Mouse (Mus musculus) frontal cortex, postnatal 36 days (tissue): ENCODE results near the gene Fam13a.

ENCODE experiments used
- DNase-seq, 2 experiments: peaks; one replicate each; pipeline ENCODE4 v3.0.0; 2022; ENCODE audit warnings: low spot score in 2 of 2

Fam13a gene

DNA sequence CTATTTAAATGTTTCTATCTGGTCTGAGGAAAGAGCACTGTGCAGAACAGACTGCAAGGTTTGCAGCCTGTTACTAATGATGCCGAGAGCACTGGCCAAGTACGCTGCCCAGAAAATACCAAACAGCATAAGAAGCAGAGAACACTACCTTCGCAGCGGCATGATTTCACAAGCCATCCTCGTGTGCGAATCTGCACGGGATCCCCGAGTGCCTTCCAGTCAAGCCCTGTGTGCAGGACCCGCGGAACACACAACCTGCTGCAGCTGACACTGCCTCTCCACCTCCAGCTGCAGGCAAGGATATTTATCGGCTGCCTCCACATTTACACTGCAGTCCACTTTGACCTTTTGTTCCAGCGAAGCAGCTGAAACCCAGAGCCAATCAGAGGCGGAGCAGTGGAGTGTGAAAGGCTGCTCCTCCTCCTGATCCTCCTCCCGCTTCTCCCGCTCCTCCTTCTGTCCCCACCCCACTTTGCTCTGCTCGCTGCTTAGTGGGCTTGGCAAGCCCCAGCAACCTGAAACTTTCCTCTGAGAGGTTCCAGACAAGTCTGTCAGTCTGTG lies at the start of gene Fam13a:
TSS of gene Fam13a (minus strand) at position 386 of the 561 bp plus-strand sequence.
- peak; percentile 81 to 84 for DNase-seq

DNA sequence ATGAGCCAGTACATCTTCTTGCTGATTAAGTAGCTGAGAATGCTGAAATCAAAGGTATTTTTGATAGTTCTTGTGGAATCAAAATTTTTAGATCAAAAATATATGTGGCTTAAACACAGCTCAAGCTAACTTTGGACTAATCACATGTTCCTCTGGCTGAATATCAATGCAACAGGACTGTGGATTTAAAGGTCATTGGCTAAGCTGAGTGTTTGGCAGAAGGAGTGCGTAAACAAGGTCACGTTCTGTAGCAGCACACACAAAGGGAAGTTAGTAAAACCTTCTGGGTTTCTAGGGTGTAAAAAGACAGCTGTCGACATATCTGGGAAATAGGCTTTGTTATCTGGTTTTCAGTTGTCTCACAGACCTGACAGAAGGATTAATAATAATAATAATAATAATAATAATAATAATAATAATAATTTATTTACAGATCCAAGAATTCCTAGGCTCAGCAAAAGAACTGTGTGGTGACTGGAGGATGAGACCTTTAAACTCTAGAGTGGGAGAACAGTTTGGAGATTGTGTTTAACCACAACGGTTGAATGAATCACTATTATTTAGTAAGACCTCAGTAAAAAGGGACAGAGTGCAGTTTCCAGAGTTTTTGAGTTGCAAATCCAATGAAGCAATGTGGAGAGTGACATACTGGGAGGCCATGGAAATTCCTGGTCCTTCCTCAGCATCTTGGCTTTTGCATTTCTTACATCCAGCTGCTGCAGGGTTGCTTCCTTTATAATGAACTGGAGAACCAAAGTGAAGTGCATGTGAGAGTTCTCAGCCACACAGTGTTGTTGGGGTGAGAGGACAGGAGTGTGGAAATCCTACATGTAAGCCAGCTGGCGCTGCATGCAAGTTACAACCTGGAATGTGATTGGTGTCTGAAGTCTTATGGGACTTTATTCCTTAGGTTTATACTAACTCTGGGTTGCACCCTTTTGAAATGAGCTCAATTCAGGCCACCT lies 48.0 kb upstream of the Fam13a start:
- DNase-seq, result no peak

DNA sequence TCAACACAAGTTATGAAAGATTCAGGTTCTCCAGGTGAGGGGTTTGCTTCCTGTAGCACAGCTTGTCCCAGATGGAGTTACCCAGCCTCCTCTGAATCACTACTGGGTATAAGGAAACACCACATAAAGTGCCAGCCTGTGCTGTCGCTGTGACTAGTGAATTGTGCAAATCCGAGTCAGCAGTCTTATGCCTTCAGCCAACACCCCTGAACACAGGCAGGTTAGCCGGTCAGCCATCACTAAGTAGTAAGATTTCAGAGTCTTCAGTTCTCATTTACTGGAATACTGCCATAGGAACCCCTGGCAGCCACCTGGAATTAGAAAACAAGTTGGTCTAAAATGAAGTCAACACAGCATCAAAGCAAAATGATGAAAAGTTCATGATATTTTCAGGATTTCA lies 47.3 kb upstream of the Fam13a start:
- no peak for DNase-seq

DNA sequence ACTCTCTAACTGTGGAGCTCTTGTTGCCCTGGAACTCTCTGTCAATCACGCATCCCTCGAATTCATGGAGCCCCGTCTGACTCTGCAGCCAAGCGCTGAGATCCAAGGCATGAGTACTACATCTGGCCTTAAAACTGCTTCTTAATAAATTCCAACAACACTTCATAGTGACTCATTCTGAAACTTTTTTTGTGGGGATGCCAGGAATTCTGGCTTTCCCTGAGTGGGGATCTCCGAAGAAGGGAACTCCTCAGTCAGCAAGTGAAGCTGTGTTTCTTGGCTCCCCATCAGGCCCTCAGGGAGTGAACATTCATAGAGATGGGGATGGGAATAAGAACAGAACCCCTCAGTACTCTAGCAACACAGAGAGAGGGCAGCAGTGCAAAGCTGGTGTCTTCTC lies 43.8 kb upstream of the Fam13a start:
- DNase-seq, result no peak

DNA sequence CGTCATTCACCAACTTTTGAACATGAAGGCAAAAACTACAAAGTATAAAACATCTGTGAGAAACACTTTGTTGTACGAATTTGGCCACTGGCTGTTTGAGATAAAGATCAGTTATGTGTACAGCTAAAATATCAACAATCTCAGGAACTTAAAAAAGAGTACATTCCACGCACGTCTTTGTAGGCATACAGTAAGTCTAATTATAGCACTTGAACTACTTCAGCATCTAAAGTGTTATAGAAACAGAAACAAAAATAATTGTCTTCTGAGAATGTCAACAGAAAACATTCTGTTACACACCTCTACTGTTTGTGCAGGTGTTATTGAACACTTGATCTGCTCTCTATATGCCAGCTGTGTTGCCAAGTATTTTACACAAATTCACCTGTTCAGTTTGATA lies 40.1 kb upstream of the Fam13a start:
- no peak for DNase-seq

DNA sequence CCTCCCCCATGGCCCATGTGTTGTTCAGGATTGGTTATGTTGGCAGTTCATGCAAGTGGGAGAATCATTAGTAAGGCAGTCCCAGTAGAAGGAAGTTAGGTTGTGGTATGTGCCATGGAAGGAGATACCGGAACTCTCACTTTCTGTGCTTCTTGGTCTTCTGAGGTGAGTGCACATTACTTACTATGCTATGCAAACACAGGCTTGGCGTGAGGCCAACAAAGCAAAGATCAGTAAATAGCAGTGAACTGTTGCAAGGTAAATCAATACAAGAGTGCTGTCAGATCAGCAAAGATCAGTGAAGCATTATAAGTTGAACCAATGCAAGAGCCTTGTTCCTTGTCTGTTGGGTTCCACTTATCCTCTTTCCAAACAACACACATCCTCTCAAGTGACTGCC lies 28.9 kb upstream of the Fam13a start:
- no peak for DNase-seq

DNA sequence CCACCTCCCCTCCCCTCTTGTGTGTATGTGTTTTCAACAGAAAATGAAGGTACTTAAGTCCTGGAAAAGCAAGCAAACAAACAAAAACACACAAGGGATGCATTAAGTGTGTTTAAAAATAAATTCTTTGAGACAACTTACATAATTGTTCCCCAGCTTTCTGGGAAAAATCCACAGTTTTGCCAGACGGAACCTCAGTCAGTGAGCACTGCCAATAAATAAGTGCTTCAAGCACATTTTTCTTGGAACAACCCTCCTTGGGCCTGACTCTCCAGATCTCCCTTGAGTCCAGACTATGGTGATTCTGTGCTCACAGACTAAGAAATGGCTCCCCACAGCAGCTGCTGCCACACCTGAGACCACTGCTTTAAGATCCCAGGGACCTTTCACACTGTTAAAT lies 15.4 kb upstream of the Fam13a start:
- no peak for DNase-seq

DNA sequence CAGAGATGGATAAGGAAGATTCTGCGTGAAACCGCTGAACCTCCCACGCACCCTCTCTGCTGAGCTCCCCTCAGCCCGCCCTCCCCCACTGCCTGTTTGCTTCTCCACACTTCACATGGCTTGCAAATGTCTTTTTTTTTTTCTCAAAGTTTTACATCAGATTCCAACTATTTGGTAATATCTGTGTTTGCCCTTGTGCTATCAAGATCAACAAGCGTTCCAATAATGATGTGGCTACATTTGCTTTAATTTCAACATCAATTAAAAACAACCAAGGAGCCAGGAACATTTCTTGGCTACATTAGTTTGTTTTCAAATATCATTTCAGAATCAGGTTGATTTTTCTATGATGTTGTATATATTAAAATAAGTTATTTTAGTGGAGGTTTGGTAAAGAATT lies 8.4 kb upstream of the Fam13a start:
- no peak for DNase-seq

DNA sequence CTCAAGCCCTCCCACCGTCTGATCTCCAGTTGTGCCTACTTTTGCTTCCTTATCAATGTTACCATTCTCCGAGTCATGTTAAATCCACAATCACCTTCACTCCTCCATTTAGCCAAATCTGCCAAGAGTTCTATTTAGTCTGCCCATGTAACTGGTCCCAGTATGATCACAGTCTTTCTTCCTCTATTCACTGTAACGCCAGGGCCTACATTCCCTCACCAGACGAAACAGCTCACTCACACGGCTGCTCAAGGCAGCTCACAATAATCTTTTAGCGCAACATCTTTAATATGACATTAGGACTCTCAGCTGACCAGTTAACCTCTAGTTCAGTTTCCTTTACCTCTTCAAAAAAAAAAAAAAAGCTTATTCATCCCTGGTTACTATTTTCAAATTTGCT lies 7.2 kb upstream of the Fam13a start:
- DNase-seq, result no peak

DNA sequence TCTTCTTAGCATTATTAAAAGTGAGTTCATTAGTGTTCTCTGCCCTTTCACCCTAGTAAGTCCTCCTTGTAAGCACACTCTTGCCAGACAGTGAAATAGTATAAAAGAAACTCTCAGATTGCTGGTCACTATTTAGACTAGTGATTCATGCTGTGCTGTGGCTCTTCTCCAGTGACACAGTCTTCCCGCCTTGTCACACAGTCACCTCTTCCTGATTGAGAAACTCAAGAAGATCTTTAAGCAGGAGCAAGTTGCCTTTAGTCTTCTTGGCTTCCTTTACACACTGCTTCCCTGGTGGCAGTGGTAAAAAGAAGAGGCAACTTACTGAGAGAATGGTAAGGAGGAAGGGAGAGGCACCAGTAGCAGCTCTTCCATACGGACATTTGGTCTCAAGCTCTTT lies 6.3 kb upstream of the Fam13a start:
- no peak for DNase-seq

DNA sequence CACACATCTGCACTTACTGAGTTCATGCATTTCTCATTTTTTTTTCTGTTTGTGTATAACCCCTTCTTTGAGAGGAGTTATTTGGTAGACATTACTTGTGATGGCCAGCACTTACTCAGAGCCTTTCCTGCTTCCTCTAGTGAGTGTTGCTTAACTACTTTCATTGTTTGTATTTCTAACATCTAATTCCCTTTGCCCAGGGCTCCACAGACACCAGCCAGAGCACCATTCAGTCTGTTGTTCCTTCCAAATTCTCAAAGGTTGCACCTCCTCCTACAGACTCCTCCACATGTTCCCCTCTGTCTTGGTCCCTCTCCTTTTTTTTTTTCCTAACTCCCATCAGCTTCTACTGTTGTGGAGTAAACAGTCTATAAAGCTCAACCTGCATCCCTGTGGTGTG lies 5.7 kb upstream of the Fam13a start:
- no peak for DNase-seq

DNA sequence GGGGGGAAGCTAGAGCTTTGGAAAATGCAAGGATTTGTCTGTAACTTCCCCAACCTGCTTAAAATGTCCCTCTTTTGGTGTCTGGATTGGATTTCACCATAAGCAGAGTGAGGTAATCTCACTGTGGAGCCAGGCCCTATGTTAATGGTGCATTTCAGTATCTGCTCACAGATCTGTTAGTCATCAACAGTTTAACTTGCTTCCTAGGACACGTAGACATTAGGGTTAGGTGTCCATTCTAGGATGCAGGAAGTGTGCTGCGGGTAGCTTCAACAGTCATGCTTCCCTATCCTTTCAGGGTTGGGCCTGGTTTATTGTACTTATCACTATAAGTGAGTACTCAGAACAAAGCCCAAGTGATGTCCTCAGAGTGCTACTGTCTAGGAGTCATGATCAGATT lies 4.5 kb upstream of the Fam13a start:
- no peak for DNase-seq

DNA sequence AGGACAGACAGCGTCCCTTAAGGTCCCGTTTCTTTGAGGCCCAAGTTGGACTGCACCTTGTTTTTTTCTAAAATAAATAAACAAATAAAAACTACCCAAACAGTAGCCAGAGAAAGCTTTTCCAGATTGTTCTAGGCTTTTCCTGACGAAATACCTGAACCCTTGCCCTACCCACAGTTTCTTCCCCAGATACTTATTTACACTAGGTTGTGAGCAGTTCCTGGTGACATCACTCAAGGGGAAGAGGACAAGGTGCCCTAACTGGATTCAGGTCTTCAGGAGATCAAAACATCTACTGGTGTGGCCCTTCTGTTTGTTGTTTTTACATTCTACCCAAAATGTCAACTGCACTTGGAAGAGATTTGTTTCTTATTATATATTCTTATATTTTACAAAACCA lies 457 bp upstream of the Fam13a start:
- DNase-seq, result no peak

DNA sequence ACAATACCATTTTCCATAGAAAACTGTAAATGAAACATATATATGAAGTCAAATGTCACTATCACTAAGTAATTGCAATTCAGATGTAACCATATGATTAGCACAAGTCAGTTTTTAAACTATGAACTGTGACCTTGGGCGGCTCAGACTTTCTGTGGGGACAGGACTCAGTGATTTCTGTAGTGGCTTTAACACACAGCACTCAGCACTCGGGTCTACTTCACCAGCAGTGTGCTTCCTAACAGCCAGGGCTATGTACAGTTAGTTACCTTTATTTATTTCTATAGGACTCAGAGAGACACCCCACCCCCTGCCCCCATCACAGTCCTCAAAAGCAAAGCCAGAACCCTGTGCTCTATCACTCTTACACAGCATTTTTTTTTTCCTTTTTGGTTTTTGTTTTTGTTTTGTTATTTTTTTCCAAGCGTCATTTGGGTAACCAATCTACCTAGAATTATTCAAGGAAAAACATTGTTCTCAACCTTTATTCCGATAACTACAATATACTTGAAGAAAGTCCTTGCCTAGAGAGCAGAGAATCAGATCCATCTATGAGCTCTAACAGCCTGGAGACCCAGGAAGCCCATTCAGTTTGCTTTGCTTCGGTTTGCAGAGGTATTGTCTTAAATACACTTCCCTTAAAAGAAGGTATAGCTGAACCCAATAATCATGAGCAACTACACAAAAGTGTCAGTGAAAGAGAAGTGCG lies 740 bp downstream of the Fam13a start:
- peak in 1 of 2 experiments; percentile 14 for DNase-seq

DNA sequence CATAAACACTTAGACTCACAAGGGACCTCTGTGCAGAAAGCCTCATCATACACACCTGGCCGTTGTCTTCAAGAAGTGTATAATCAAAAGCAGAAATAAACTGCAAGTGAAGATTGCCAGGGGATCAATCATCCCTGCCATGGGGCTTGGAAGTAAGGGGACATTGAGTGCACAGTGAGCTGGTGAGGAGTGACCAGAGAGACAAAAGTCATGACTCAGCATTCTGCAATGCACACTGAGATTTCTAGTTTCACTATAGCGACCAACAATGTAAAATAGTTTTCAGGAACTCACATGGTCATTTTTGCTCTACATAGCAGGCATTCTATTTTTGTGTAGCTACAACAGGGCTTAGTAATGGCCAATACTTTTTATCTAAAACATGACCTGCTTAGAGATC lies 1.7 kb downstream of the Fam13a start:
- DNase-seq, result no peak

DNA sequence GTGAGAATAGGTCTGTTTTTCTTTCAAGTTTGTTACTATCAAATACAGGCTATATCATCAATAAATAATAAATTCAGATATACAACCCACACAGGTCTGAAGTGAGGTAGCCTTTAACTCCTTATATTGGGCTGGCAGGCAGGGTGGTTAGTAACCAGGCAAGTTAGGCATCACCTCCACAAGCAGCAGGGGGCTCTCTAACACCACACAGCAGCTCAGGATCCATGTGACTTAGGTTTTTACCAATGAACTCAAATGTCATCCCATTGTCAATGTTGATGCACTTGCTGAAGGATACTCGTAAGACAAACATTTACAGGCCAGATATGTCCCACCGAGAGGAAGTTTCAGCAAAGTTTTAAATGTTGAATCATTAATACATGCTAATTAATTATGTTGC lies 4.0 kb downstream of the Fam13a start:
- DNase-seq, result no peak

DNA sequence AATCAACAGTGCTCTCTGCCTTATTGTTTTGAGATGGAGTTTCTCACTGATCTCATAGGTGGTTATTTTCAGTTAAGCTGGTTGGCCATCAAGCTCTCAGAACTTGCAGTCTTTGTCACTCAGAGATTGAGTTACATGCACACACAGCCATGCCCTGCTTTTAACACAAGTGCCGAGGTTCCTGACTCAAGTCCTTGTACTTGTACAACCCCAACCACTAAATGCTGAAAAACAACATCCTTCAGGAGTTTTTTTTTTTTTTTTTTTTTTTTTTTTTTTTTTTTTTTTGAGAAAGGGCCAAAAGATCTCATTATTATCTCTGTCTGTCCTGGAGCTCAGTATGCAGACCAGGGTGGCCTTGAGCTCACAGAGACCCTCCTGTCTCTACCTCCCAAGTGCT lies 4.5 kb downstream of the Fam13a start:
- DNase-seq, result no peak

DNA sequence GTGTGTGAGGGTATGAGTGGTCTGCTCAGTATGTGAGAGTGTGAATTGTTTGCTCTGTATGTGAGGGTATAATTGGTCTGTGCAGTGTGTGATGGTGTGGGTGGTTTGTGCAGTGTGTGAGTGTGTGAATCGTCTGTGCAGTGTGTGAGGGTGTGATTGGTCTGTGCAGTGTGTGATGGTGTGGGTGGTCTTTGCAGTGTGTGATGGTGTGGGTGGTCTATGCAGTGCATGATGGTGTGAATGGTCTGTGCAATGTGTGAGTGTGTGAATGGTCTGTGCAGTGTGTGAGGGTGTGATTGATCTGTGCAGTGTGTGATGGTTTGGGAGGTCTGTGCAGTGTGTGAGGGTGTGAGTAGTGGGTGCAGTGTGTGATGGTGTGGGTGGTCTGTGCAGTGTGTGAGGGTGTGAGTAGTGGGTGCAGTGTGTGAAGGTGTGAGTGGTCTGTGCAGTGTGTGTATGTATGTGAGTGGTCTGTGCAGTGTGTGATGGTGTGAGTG lies 8.0 kb downstream of the Fam13a start:
- no peak for DNase-seq

DNA sequence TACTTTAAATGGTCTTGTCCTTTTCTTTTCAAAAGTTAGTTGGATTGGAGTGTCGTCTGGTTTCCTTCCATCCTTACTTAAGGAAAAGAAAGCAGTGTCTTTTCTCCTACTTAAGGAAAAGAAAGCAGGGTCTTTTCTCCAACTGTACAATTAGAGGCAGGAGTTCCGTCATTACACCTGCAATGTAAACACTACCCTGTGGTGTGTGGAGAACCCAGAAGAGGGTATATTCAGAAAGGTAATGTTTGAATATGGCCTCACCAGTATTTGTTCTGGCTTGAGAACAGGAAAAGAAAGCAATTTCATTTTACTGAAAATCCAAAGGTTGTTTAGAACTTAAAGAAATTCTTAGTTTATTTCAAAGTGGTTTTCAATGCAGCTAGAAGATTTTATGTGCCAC lies 9.6 kb downstream of the Fam13a start:
- DNase-seq, result no peak

DNA sequence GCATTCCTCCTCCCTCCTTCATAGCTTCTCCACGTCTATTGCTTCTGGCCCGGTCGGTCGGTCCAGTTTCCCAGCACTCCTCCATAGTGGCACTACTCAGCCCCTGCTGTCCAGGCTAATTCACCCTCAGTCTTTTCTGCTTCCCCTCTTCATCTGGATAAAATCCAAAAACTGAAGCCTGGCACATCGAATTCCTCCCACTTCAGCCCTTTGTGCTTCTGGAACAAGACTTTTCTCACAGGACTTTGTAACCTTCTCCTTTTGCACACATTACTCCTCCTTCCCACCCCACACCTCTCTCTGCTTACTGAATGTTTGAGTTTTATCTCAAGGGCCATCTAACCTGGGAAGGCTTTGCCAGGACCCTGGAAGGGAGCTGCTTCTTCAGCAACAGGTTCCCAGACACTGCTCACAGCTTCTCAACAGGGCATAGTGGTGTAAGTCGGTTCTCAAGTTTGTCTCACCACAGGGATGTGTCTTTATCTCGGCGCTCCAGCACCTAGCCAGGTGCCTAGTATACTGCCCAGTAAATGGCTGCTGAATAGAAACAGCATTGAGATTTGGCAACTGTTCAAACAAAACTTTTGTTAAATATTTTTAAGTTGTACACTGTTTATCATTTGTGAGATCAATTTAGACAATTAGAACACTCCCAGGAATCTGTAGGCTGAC lies 10.1 kb downstream of the Fam13a start:
- DNase-seq, result no peak

DNA sequence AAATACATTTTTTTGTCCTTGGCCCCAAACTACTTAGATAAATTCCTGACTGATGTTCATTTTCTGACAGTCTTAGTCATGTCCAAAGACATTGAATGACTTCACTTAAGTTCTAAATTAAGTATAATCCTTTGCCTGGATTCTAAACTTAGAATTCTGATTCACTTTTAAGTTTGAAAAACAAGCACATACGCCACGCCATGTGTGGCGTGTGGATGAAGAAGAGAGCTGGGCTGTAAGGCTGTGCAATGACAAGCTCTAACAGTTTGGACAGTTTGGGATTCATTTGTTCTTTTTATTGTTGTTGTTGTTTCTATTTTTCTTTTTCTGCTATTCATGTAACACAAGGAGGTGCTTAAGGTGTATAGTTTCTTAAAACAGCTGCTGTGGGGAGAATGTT lies 13.6 kb downstream of the Fam13a start:
- peak in 1 of 2 experiments; percentile 41 for DNase-seq

DNA sequence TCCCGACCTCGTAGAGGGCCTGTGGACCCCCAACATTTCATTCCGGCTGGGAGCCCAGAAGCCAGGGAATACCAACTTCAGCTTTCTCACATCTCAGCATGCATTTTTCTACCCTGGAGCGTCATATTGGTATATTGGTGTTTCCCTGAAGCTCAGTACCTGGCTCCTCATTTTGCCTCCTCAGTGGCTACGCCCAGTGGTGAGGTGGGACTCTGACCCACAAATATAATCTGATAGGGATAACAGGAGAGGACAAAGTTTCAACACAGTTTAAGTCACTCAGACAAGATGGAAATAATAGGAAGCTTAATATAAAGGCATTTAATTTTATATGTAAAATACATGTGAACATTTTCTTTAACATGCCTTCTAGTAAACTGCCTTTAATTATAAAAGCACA lies 19.7 kb downstream of the Fam13a start:
- no peak for DNase-seq
